Mouse (Mus musculus) kidney, postnatal 0 days (tissue): ENCODE measurements around the gene Mocs1. TPM values are rescaled to one million over a fixed set of nuclear protein-coding genes. Genes with fewer than 3 reads are reported as not detected.

ENCODE experiments used
- ATAC-seq: fragments of 200-750 bp; cut with Nextera tagmentation; replicated peaks from 2 replicates; pipeline ENCODE4 v1.8.0; 2017; ENCODE audit warnings: low read depth, moderate number of reproducible peaks, moderate TSS enrichment, moderate library complexity; ENCODE audit not compliant: low FRiP score
- DNase-seq: peaks from one replicate; pipeline ENCODE4 v3.0.0-alpha.2; 2016; ENCODE audit warnings: low spot score
- H3K27ac ChIP-seq: fragments of 300-500 bp; sonication (generic); 2 replicates; pipeline ENCODE4 v1.5.1; 2014; ENCODE audit warnings: mild to moderate bottlenecking
- H3K27me3 ChIP-seq: fragments of 300-500 bp; sonication (generic); 2 replicates; pipeline ENCODE4 v1.6.1; 2014; ENCODE audit warnings: low read length, mixed read lengths; ENCODE audit not compliant: insufficient read depth
- H3K36me3 ChIP-seq: fragments of 300-500 bp; sonication (generic); 2 replicates; pipeline ENCODE4 v1.6.1; 2014; ENCODE audit warnings: low read length, mixed read lengths; ENCODE audit not compliant: insufficient read depth
- H3K4me1 ChIP-seq: fragments of 300-500 bp; sonication (generic); replicated peaks from 2 replicates; pipeline ENCODE4 v1.6.1; 2014; ENCODE audit warnings: antibody characterized with exemption, low read length, mixed read lengths; ENCODE audit not compliant: insufficient read depth
- H3K4me2 ChIP-seq: fragments of 300-500 bp; sonication (generic); 2 replicates; pipeline ENCODE4 v1.6.1; 2014; ENCODE audit warnings: mild to moderate bottlenecking, low read length, moderate library complexity, mixed read lengths
- H3K4me3 ChIP-seq: fragments of 300-500 bp; sonication (generic); replicated peaks from 2 replicates; pipeline ENCODE4 v1.5.1; 2014; ENCODE audit warnings: low read depth, low read length
- H3K9ac ChIP-seq: fragments of 300-500 bp; sonication (generic); 2 replicates; pipeline ENCODE4 v1.6.1; 2014; ENCODE audit warnings: low read depth, low read length
- H3K9me3 ChIP-seq: fragments of 300-500 bp; sonication (generic); replicated peaks from 2 replicates; pipeline ENCODE4 v1.6.1; 2016; ENCODE audit warnings: low read length, inconsistent platforms, mixed read lengths
- CTCF ChIP-seq: IDR thresholded peaks from 2 replicates; pipeline ENCODE4 v1.5.1; 2016; ENCODE audit warnings: antibody characterized with exemption, low read depth, mild to moderate bottlenecking, moderate library complexity
- WGBS: fragments of 180-500 bp; shearing (Covaris S2); extraction: QIAGEN DNeasy Blood & Tissue Kit; methylation state at CpG from one replicate; pipeline ENCODE4 v1.1.7; 2014; 5-methylcytosine and 5-hydroxymethylcytosine counted together
- polyA plus RNA-seq: library from polyadenylated mRNA; unstranded; fragments of >200 nt; fragmentation: Nextera tagmentation; extraction: Ambion mirVana; gene quantifications from 2 replicates; pipeline ENCODE4 v1.2.1, GENCODE M21; 2015

Gene Mocs1
- polyA plus RNA-seq, 1 experiment from 2014 or later: 5.7 TPM

DNA sequence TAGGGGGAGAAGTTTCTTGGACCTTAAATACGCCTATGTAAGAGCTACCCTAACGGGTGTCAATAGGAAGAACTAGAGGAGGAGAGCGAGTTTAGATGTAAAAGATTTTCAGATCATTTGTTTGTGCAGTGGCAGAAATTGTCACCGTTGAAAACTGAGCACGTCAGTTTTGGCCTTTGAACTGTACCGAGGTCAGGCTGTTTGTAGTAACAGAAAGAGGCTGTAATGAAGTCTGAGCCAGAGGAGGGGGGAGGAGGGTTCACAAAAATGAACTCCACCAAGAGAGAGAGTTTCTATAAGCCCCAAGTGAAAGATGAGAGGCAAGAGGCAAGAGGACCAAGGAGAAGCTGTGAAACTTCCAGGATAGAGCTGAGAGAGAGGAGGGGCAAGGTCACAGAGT, 8.3 kb upstream of the Mocs1 start:
- 46% methylated on average over 6 of the region's 6 CpGs for WGBS
- DNase-seq: peak; percentile 14
- Histone ChIP-seq H3K36me3 (no peaks in the 10 kb centered on the region), H3K4me1 (no peaks in the 10 kb centered on the region), H3K9ac (no peak overlapping the region), H3K9me3 (no peaks in the 10 kb centered on the region), H3K27ac (no peak overlapping the region), H3K4me2 (no peak overlapping the region), H3K4me3 (no peak overlapping the region), H3K27me3 (no peaks in the 10 kb centered on the region)
- no peak for TF ChIP-seq CTCF
- ATAC-seq: no peak

DNA sequence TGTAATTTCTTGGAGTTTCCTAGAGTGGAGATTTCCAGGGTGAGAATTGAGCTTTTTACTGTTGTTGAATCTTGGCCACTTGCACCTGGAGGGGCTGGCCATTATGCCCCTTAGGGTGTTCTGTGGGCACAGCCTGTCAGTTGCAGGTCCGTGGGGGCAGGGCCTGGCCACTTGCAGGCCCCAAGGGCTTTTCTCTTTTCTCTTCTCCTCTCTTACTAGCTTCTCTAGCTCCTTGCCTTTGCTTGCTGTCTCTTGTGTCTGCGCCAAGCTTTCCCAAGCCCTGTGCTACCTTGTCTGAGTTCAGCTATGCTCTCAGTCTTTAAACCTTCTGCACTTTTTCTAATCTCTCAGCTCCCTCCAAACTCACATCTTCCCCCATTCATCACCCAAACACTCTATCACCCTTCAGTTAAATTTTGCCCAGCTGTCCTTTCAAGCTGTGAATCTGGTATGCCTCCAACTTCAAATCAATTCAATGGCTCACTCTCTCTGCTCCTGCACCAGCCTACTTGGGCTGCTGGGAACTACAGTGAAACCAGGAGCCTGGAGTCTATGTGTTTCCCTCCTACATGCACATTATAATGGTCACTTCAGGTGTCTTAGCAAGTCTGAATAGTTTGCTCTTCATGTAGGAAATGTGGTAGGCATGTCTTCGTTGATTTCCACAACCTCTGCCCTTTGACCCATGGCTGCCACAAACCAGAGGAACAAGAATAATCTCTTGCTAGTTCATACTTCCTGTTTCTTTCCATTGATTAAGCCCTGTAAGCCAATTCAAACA, 5.7 kb upstream of the Mocs1 start:
- 63% methylated on average over 3 of the region's 3 CpGs for WGBS
- H3K4me2 ChIP-seq: no peak overlapping the region
- no peak for DNase-seq
- no peak for TF ChIP-seq CTCF
- H3K4me3 ChIP-seq: no peak overlapping the region
- no peaks in the 10 kb centered on the region for H3K27me3 ChIP-seq
- no peaks in the 10 kb centered on the region for H3K4me1 ChIP-seq
- H3K9ac ChIP-seq: no peak overlapping the region
- no peak overlapping the region for H3K27ac ChIP-seq
- ATAC-seq: no peak
- H3K36me3 ChIP-seq: no peaks in the 10 kb centered on the region
- H3K9me3 ChIP-seq: no peaks in the 10 kb centered on the region

DNA sequence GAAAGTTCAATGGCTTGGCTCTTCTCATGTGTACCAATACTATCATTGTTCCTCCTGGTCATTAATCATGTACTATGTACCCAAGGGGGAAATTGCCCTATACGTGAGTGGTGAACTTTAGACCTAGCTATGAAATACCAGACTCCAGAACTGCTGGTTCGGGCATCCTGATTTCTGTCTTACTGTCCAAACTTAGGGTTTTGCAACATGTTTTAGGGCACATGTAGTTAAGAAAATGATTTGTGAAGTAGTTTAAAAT, 5.2 kb upstream of the Mocs1 start:
- Histone ChIP-seq H3K4me3 (no peak overlapping the region), H3K9me3 (no peaks in the 10 kb centered on the region), H3K36me3 (no peaks in the 10 kb centered on the region), H3K9ac (no peak overlapping the region), H3K4me1 (no peaks in the 10 kb centered on the region), H3K4me2 (no peak overlapping the region), H3K27me3 (no peaks in the 10 kb centered on the region), H3K27ac (no peak overlapping the region)
- no peak for DNase-seq
- no peak for TF ChIP-seq CTCF
- no peak for ATAC-seq
- 82% methylated on average over 2 of the region's 2 CpGs for WGBS

DNA sequence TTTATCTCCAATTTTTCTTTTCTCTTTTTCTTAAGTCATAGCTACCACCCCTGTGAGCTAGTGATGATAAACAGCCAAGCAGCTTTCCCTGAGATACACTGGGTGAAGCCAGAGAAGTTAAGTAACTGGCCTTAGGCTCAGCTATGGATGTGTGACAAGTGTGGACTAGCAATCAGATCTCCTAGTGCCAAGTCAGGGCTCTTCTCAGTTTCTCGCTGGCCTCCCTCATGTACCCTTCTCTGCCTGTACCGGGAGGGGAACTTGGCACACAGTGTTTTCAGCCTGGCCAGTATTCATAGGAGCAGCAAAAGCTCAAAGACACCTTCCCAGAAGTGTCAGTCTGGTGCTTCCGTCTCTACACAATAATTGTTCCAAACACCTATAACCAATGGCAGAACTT, 4.3 kb upstream of the Mocs1 start:
- Histone ChIP-seq H3K9me3 (no peaks in the 10 kb centered on the region), H3K4me1 (no peaks in the 10 kb centered on the region), H3K27me3 (no peaks in the 10 kb centered on the region), H3K27ac (no peak overlapping the region), H3K4me3 (no peak overlapping the region), H3K9ac (no peak overlapping the region), H3K36me3 (no peaks in the 10 kb centered on the region), H3K4me2 (no peak overlapping the region)
- 92% methylated on average over 3 of the region's 3 CpGs for WGBS
- ATAC-seq (no peak), DNase-seq (no peak)
- TF ChIP-seq CTCF: no peak

- no peaks in the 10 kb centered on the region for H3K36me3 ChIP-seq
- ATAC-seq: no peak
- 20% methylated on average over 9 of the region's 9 CpGs for WGBS
- no peak overlapping the region for H3K27ac ChIP-seq
- H3K9me3 ChIP-seq: no peaks in the 10 kb centered on the region
- no peak overlapping the region for H3K4me3 ChIP-seq
- H3K9ac ChIP-seq: no peak overlapping the region
- peak; percentile 10 for DNase-seq
- peak; percentile 50; the same call in 1 of the 2 replicates for TF ChIP-seq CTCF
- peaks cover 20% of the 10 kb centered on the region for H3K4me1 ChIP-seq
- H3K4me2 ChIP-seq: peak overlapping the region; percentile 96
- no peaks in the 10 kb centered on the region for H3K27me3 ChIP-seq
These were observed 427 bp upstream of the Mocs1 start for GRCm38 (mm10) chr17:49427631-49428238.

- Histone ChIP-seq H3K4me3 (peak overlapping the region; percentile 89), H3K4me2 (peak overlapping the region; percentile 96), H3K4me1 (peaks cover 21% of the 10 kb centered on the region), H3K9me3 (no peaks in the 10 kb centered on the region), H3K9ac (peak overlapping the region; percentile 87), H3K27ac (peak overlapping the region; percentile 81), H3K36me3 (no peaks in the 10 kb centered on the region; the same call in 1 of the 2 replicates), H3K27me3 (no peaks in the 10 kb centered on the region)
- ATAC-seq: peak; percentile 16; the same call in 1 of the 2 replicates
- TF ChIP-seq CTCF: no peak
- WGBS: 16% methylated on average over 13 of the region's 13 CpGs
- peak; percentile 48 for DNase-seq
These were observed 721 bp downstream of the Mocs1 start for GRCm38 (mm10) chr17:49428751-49429415.
